Mouse (Mus musculus): ENCODE measurements at regions not wholly inside any gene's neighbourhood (a gene's known extent, or its start where the extent isn't known, plus 50 kb on each side); places are given as distances from the start of the nearest gene placed in this dataset.

- no peak for DNase-seq (ENCODE audit: low spot score)
Measured at GRCm38 (mm10) chr3:29890764-29891163, 657.0 kb downstream of the Mecom start.

- DNase-seq (ENCODE audit: low spot score), result no peak
Measured at GRCm38 (mm10) chr3:29890286-29890685, 657.5 kb downstream of the Mecom start.

DNA sequence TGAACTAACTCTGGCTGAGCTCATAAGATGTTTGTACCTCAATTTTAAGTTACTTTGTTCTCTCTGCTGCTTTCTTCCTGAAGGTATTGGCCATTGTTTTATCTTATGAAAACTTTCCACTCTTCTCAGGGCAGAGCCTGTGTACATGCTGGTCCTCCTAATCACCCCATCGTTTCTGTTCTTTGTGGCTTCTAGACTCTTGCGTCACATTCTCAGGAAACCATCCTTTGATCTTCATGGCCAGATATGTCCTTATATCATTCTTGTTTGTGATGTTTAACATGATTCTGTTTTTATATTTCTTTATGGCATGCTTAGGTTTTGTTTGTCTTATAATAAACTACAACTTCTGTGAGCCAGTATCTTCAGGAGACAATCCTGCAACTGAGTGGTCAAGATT, 658.2 kb downstream of the Mecom start:
- no peak for DNase-seq (ENCODE audit: low spot score)

DNA sequence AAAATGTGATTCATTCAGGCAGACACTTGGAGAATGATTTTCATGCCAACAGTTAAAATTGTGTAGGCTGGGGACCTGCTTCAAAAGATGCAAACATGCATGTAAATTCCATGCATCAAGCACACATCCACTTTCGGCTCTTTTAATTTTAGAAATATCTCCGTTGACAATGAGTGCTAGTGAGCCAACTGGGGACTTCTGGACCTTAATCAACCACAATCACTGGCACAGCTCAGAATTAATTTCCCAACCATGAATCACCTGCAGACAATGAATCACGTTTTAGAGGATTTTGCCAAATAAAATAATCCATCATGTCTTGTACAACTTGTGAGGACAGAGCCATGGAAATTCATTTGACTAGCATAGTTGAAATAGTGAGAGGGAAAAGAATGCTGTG, 667.8 kb downstream of the Mecom start:
- no peak for DNase-seq (ENCODE audit: low spot score)

GRCm38 (mm10) chr3:29875768-29876167, 672.0 kb downstream of the Mecom start:
- no peak for DNase-seq (ENCODE audit: low spot score)

DNA sequence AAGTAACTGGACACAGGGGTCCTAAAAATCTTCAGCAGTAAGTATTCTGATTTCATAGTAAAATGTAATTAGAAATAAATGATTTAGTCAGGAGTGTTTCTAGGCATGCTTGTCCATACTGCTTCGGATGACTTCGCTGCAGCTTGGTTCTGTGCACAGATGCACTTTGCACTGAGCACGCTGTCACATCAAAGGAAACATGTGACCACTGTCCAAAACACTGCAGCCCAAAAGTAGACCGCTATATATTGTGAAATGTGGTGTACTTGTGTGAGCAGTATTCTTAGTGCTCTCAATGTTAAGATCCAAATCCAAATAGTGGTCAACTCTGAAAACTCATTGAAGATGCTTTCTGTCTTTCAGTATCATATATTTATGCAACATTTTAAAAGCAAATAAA, 685.4 kb downstream of the Mecom start:
- no peak for DNase-seq (ENCODE audit: low spot score)

DNA sequence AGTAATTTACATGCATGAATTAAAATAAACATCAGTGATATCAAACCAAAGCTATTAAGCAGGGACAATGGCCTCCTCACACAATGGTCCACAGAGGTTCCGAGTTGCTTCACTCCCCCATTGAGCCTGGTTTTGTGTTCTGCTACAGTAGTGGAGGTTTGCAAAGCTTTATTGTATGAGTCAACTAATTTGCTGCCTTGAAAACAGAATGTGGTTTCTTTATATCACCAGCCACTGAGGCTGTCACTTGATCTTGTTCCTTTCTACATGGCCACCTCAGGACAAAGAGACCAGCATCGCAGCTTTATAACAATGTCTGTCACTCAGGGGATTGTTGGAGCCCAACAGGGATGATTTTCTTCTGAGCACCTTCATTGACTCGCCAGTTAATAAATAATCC, 695.3 kb downstream of the Mecom start:
- DNase-seq (ENCODE audit: low spot score), result no peak

- DNase-seq (ENCODE audit: low spot score), result no peak
Measured at GRCm38 (mm10) chr3:29835432-29835831, 712.4 kb downstream of the Mecom start.

- DNase-seq (ENCODE audit: low spot score), result no peak
Measured at GRCm38 (mm10) chr3:29834884-29835283, 712.9 kb downstream of the Mecom start.

- no peak for DNase-seq (ENCODE audit: low spot score)
Measured at GRCm38 (mm10) chr3:29831346-29831745, 716.5 kb downstream of the Mecom start.

DNA sequence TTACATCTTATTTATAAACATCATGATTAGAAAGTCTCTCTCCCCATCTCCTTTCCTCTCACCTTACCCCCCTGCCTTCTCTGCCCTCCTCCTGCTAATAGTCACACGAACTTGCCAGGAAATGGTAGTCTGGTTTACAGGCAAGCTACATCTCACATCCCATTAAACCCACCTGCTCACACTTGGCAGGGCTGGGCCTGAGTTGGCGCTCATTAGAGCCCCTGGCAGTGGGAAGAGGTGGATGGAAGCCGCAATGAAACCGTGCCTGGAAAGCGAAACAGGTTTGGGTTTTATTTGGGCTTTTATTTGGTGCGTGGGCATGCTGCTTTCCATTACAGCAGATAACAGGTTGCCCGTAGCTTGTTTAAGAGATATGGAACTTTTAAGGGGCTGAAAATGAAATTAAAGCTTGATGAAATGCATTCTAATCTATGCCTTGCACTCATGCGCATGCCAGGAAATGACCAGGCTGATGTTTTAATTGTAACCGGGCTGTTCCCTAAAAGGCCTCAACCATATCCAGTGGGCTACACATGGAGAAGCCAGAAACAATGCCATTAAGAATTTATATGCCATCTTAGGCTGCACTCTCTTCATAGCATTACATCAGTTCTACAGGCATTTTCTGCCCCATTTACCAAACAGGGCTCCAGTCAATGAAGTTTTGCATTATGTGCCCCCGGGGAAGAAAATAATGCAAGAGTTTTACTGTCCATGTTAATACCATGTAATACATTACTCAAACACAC, 725.0 kb downstream of the Mecom start:
- no peak for DNase-seq (ENCODE audit: low spot score)

GRCm38 (mm10) chr3:29816964-29817363, 730.8 kb downstream of the Mecom start:
- no peak for DNase-seq (ENCODE audit: low spot score)

- no peak for DNase-seq (ENCODE audit: low spot score)
Measured at GRCm38 (mm10) chr3:29813276-29813675, 731.5 kb downstream of the Egfem1 start.

DNA sequence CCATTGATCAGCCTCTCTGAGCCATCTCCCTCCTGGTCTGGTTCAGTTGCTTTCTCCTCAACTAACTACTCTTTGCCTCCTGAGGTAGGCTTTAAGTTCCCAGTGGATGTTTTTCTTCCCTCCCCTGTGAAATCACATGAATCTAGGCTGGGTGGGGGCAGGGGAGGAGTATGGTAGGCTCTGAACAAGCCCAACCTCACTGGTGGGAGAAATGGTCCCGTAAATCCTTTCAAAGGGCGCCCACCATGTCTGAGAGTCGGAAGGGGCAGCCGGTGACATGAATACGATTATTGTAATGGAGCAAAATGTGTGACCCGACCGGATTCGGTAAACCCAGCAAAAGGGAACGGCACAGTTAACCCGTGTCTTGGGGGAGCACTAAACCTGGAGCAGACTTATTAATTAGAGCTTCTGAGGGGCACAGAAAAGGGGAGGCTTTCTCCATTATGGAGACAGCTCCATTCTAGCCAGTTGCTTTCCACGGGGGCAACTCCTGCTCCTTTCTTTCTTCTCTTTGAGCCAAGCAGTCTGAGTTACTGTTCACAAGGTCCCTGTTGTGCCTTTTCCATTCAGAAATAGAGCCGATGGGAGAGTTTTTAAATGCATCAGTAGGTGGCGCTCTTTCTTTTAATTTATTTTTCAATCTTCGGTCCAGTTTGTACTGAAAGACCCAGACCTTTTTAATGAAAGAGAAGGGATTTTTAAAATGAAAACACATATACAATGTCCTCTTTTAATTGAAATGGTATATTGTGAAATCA, 730.8 kb downstream of the Egfem1 start:
- no peak for DNase-seq (ENCODE audit: low spot score)

DNA sequence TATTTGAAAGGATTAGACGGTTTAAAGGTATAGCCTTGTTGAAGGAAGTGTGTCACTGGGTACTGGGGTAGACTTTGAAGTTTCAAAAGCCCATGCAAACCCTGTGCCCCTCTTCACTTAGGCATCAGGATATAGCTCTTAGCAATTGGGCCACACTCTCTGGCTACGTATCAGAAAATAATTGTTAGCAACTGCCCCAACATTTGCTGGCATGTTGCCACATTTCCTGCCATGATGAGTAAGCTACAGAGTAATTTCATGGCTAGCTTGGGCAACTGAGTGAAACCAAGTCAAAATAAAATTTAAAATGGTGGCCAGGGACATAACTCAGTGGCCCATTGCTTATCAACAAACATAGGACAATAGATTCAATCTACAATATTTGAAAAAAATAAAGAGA, 724.2 kb downstream of the Egfem1 start:
- DNase-seq (ENCODE audit: low spot score), result no peak

- no peak for DNase-seq (ENCODE audit: low spot score)
Measured at GRCm38 (mm10) chr3:29803456-29803855, 721.6 kb downstream of the Egfem1 start.

- DNase-seq (ENCODE audit: low spot score), result no peak
Measured at GRCm38 (mm10) chr3:29801081-29801480, 719.3 kb downstream of the Egfem1 start.

DNA sequence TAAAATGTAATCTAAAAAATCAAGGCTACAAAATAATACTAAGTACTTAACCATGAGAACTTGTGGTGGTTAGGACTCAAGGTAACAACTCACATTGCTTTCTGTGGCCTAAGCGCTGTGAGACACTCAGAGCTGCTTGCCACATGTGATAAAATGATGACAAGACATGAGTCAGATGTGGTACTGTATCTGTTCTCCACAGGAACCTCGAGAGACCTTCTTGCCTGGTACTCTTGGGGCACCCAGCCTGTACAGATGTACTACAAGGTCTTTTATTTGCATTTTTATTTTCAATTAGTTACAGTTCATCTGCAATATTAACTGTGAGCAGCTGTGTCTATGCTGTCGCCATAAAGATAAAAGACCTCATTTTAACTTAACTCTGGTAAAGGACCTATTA, 692.5 kb downstream of the Egfem1 start:
- DNase-seq (ENCODE audit: low spot score), result no peak

- DNase-seq (ENCODE audit: low spot score), result no peak
Measured at GRCm38 (mm10) chr3:29771194-29771593, 689.4 kb downstream of the Egfem1 start.

GRCm38 (mm10) chr3:29768592-29768991, 686.8 kb downstream of the Egfem1 start:
- no peak for DNase-seq (ENCODE audit: low spot score)

DNA sequence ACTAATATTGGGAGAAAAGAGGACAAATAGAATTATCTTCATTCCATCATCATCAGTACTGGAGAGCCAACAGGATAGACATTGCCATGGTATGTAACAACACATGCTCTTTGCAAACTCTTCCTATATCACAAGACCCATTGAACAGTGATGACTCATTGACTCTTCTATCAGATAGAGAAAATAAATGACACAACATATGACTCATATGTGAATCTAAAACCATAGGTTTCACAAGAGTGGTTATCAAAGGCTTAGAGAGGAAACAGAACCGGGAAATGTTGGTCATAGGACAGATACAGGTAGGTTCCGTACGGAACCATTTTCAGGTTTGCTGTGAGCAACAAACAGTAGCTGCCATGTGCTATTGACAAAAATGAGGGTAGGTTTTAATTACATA, 682.2 kb downstream of the Egfem1 start:
- DNase-seq (ENCODE audit: low spot score), result no peak

DNA sequence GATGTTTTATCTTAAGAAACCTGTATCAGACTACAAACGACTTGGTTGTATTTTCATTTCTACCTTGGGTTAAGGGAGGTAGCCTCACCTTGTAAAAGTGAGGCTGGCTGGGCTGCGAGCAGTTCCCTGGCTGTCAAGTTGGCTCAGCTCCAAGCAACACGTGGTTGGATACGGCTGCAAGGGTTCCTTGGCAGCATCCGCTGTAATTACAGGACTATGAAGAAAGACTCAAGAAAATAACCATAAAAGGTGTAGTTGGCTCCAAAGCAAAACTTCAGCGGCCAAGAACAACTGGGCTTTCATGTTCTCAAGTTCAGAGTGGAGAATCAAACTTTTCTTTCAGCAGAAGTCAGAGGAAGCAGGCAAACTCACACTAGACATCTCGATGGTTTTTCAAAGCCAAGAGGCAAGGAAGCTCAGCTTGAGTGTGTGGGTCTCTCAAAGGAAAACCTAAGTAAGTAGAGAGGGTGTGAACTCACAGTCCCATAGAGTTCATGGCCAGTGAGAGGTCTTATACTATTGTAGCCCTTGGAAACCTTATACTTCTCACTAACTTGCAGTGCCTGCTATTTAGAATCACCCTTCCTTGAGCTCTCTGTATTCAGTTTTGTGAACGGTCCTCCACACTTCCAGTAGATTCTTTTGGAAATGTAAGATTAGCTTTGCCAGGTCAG, 676.1 kb downstream of the Egfem1 start:
- DNase-seq (ENCODE audit: low spot score), result peak; percentile 26

All from ovary, postnatal 36 days (tissue).